ENCODE assay signal across 7 mouse cellular contexts in the genomic region with DNA sequence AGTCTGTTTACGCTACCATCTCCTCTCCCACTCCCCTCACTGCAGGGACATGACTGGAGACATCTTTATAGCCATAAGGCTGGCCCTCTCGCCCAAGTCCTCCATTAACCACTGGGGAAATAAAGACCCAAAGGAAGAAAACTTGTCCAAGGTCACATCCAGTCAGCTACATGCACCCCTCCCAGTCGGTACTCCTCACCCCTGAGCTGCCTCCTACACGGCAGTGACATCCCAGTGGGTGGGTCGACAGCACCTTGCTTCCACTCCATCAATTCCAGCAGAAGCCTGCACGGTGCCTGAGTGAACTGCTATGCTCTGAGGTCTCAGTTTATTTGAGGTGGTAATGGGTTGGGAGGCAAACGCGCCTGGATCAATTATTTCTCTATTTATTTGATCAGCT. TPM values are rescaled to one million over a fixed set of nuclear protein-coding genes. Genes with fewer than 3 reads are reported as not detected.
DNase-seq lines count a peak whose midpoint lies in the region; ATAC-seq and TF ChIP-seq lines count a peak whose summit lies in the region.

No protein-coding gene starts in this region.

- no peak for TF ChIP-seq CTCF in lung, adult 2 months (IDR thresholded peaks at IDR 0.05; ENCODE audit: insufficient read depth, low read length)

- H3K9ac ChIP-seq in hindbrain, embryonic 11.5 days (ENCODE audit: low read depth, low read length), result peak overlapping the region; percentile 88
- peak overlapping the region; percentile 99 for H3K9ac ChIP-seq in midbrain, embryonic 12.5 days (replicated peaks)

- H3K27ac ChIP-seq in hindbrain, embryonic 11.5 days (ENCODE audit: low read depth, low read length), result no peak overlapping the region
- H3K27ac ChIP-seq in midbrain, embryonic 12.5 days (replicated peaks), result no peak overlapping the region

- H3K4me3 ChIP-seq in lung, adult 2 months (replicated peaks; ENCODE audit: extremely low read depth, low read depth, low read length), result peak overlapping the region; percentile 75
- peak overlapping the region; percentile 100 for H3K4me3 ChIP-seq in hindbrain, embryonic 11.5 days (ENCODE audit: low read depth, low read length)
- H3K4me3 ChIP-seq in midbrain, embryonic 12.5 days, result peak overlapping the region; percentile 100

- 12% methylated on average over 8 of the region's 8 CpGs for WGBS in lung, adult 2 months
- WGBS in hindbrain, embryonic 11.5 days, result 17% methylated on average over 8 of the region's 8 CpGs
- WGBS in midbrain, embryonic 12.5 days, result 24% methylated on average over 8 of the region's 8 CpGs

- DNase-seq in lung, adult 2 months, result no peak
- no peak for DNase-seq in lung, postnatal 36 days
- peak; percentile 20 to 23 for DNase-seq in cerebellum, postnatal 14 days
- no peak for DNase-seq in hindbrain, embryonic 11.5 days (ENCODE audit: low spot score)
- DNase-seq in ovary, postnatal 14 days (ENCODE audit: low spot score), result no peak
- no peak for DNase-seq in right cerebral cortex, postnatal 36 days (ENCODE audit: low spot score in 2 of 2)

- no peaks in the 10 kb centered on the region for H3K9me3 ChIP-seq in hindbrain, embryonic 11.5 days (ENCODE audit: control insufficient read depth, low read length)
- H3K9me3 ChIP-seq in midbrain, embryonic 12.5 days, result no peaks in the 10 kb centered on the region

- no peak for TF ChIP-seq POLR2A in lung, adult 2 months (IDR thresholded peaks at IDR 0.05; ENCODE audit: borderline replicate concordance, extremely low read depth, low read depth, low read length)

- 0 out of 2 replicates have a peak, but pooled peaks cover 4% of the 10 kb centered on the region for H3K36me3 ChIP-seq in hindbrain, embryonic 11.5 days (ENCODE audit: control insufficient read depth, insufficient read depth, low read length)
- H3K36me3 ChIP-seq in midbrain, embryonic 12.5 days, result peaks cover 7% of the 10 kb centered on the region; the same call in 1 of the 2 replicates

- H3K4me1 ChIP-seq in lung, adult 2 months (ENCODE audit: control insufficient read depth, insufficient read depth, low read length), result peaks cover 10% of the 10 kb centered on the region
- H3K4me1 ChIP-seq in hindbrain, embryonic 11.5 days (replicated peaks; ENCODE audit: control insufficient read depth, insufficient read depth, low read length), result peaks cover 9% of the 10 kb centered on the region
- H3K4me1 ChIP-seq in midbrain, embryonic 12.5 days, result peaks cover 20% of the 10 kb centered on the region

- 0 out of 2 replicates have a peak, but pooled peaks have one; percentile 10 for ATAC-seq in hindbrain, embryonic 11.5 days (ENCODE audit: low FRiP score)
- ATAC-seq in midbrain, embryonic 12.5 days (ENCODE audit: low FRiP score, low read depth), result no peak

- no peaks in the 10 kb centered on the region for H3K27me3 ChIP-seq in hindbrain, embryonic 11.5 days (ENCODE audit: control insufficient read depth, insufficient read depth, low read length)
- H3K27me3 ChIP-seq in midbrain, embryonic 12.5 days, result 0 out of 2 replicates have a peak, but pooled peaks cover 3% of the 10 kb centered on the region

- H3K4me2 ChIP-seq in hindbrain, embryonic 11.5 days (replicated peaks; ENCODE audit: low read depth, low read length), result peak overlapping the region; percentile 77
- H3K4me2 ChIP-seq in midbrain, embryonic 12.5 days (replicated peaks), result peak overlapping the region; percentile 86

RNA-seq across cellular contexts. Expression of gene Clptm1, which starts 0.9 kb away (rescaled TPM):
- polyA plus RNA-seq in lung, adult 2 months (2012; rRNA removed), result 96.8 and 143 TPM in 2 replicates
- 86.2 and 94.4 TPM in 2 replicates for polyA plus RNA-seq in hindbrain, embryonic 11.5 days (2014; fragmentation: Nextera tagmentation; extraction: Ambion mirVana)
- polyA plus RNA-seq in midbrain, embryonic 12.5 days (2016; fragmentation: Nextera tagmentation; extraction: Ambion mirVana), result 103 and 106 TPM in 2 replicates

RNA-seq across cellular contexts. Expression of gene Apoc2, which starts 13.8 kb away (rescaled TPM):
- 1.9 and 5.1 TPM in 2 replicates for polyA plus RNA-seq in lung, adult 2 months (2012; rRNA removed)
- polyA plus RNA-seq in hindbrain, embryonic 11.5 days (2014; fragmentation: Nextera tagmentation; extraction: Ambion mirVana), result 0.33 TPM in 1 of 2 replicates, not detected in the other
- polyA plus RNA-seq in midbrain, embryonic 12.5 days (2016; fragmentation: Nextera tagmentation; extraction: Ambion mirVana), result 0.45 TPM in 1 of 2 replicates, not detected in the other

RNA-seq across cellular contexts. Expression of gene Gm44805, which starts 17.3 kb away (rescaled TPM):
- polyA plus RNA-seq in lung, adult 2 months (2012; rRNA removed), result not detected in 2 replicates
- polyA plus RNA-seq in hindbrain, embryonic 11.5 days (2014; fragmentation: Nextera tagmentation; extraction: Ambion mirVana), result not detected in 2 replicates
- polyA plus RNA-seq in midbrain, embryonic 12.5 days (2016; fragmentation: Nextera tagmentation; extraction: Ambion mirVana), result not detected in 2 replicates

RNA-seq across cellular contexts. Expression of gene Apoc4, which starts 17.3 kb away (rescaled TPM):
- polyA plus RNA-seq in lung, adult 2 months (2012; rRNA removed), result 1.1 and 1.4 TPM in 2 replicates
- not detected in 2 replicates for polyA plus RNA-seq in hindbrain, embryonic 11.5 days (2014; fragmentation: Nextera tagmentation; extraction: Ambion mirVana)
- polyA plus RNA-seq in midbrain, embryonic 12.5 days (2016; fragmentation: Nextera tagmentation; extraction: Ambion mirVana), result 0.08 TPM in 1 of 2 replicates, not detected in the other

RNA-seq across cellular contexts. Expression of gene Apoc1, which starts 28.5 kb away (rescaled TPM):
- 25.9 and 29.2 TPM in 2 replicates for polyA plus RNA-seq in lung, adult 2 months (2012; rRNA removed)
- polyA plus RNA-seq in hindbrain, embryonic 11.5 days (2014; fragmentation: Nextera tagmentation; extraction: Ambion mirVana), result 3.0 and 3.4 TPM in 2 replicates
- 1.3 and 1.8 TPM in 2 replicates for polyA plus RNA-seq in midbrain, embryonic 12.5 days (2016; fragmentation: Nextera tagmentation; extraction: Ambion mirVana)

Comparison
In these comparisons a context has a peak if more than half of its experiments do, and no peak if none do; other contexts are left out.
1. DNase-seq: peak in cerebellum, postnatal 14 days (2 of 2); none in lung, adult 2 months (single experiment), lung, postnatal 36 days (single experiment), hindbrain, embryonic 11.5 days (single experiment), ovary, postnatal 14 days (single experiment) and right cerebral cortex, postnatal 36 days (0 of 2).
2. Peak in every context shown above with its lines, with median percentiles within 50 percentile points of each other: H3K4me3 ChIP-seq.